ENCODE assay signal across 25 mouse cellular contexts in the genomic region with DNA sequence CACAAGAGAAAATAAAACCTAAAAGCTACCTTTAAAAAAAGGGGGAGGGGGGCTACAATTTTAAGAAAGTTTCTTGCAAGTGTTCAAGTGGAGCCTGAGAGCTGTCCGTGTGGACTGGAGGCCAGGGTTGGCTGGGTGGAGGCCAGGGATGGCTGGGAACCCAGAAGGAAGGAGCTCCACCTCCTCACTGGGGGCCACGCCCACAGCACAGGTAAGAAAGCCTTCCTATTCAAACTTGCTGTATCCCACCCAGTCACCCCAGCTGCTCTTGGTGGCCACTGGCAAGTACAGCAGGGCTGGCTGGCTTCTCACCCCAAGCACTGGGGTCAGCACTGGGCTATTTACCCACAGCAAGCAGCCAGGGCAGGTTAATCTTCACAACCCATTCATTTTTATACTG. TPM values are rescaled to one million over a fixed set of nuclear protein-coding genes. Genes with fewer than 3 reads are reported as not detected.
DNase-seq lines count a peak whose midpoint lies in the region; ATAC-seq lines count a peak whose summit lies in the region.
"Had no signal": no experiment of that assay in that cellular context is flagged by ENCODE, and none has a peak within 500 bp of the region (broad histone marks: within the 10 kb centered on the region; RNA-seq: fewer than 3 reads in every experiment).

No protein-coding gene starts in this region.

- peaks cover 68% of the 10 kb centered on the region for H3K36me3 ChIP-seq in neural tube, embryonic 12.5 days

- peak overlapping the region; percentile 13; the same call in 1 of the 2 replicates for H3K9ac ChIP-seq in neural tube, embryonic 12.5 days
- H3K9ac ChIP-seq: forebrain, embryonic 13.5 days; heart, embryonic 13.5 days; hindbrain, embryonic 14.5 days had no signal

- no peak overlapping the region for H3K4me2 ChIP-seq in neural tube, embryonic 12.5 days (replicated peaks)
- H3K4me2 ChIP-seq: forebrain, embryonic 13.5 days; heart, embryonic 13.5 days; hindbrain, embryonic 14.5 days had no signal

- ATAC-seq in neural tube, embryonic 12.5 days (ENCODE audit: low FRiP score, low read depth) = no peak
- ATAC-seq: forebrain, embryonic 13.5 days; forebrain, embryonic 16.5 days; hindbrain, postnatal 0 days; Patski had no signal

- WGBS in neural tube, embryonic 12.5 days = 82% methylated on average over 2 of the region's 2 CpGs

- DNase-seq in kidney, adult 11 months = peak; percentile 54
- DNase-seq in kidney, adult 18-20 months = no peak
- DNase-seq in kidney, postnatal 10 days = peak; percentile 33
- no peak for DNase-seq in kidney, adult 8-10 months
- no peak for DNase-seq in neural tube, embryonic 10.5 days (ENCODE audit: extremely low spot score, low spot score)
- DNase-seq: adrenal gland, postnatal 10 days; adrenal gland, postnatal 36 days; B cell, adult 2 months; cerebellum, adult 18-20 months; cerebellum, adult 9-10 months; cerebellum, postnatal 14 days; gastrocnemius, adult 2 months; gastrocnemius, postnatal 14 days; heart, postnatal 14 days; heart, postnatal 4 days had no signal

- H3K27ac ChIP-seq in neural tube, embryonic 12.5 days = no peak overlapping the region
- H3K27ac ChIP-seq: forebrain, embryonic 10.5 days; forebrain, embryonic 13.5 days; gastrocnemius, adult 2 months; heart, embryonic 13.5 days; hindbrain, embryonic 14.5 days; hindbrain, postnatal 0 days had no signal

- H3K9me3 ChIP-seq in neural tube, embryonic 12.5 days = no peaks in the 10 kb centered on the region
- H3K9me3 ChIP-seq: forebrain, embryonic 10.5 days; forebrain, embryonic 13.5 days; G1E; heart, embryonic 13.5 days had no signal

- H3K27me3 ChIP-seq in neural tube, embryonic 12.5 days (replicated peaks) = no peaks in the 10 kb centered on the region
- H3K27me3 ChIP-seq: CH12.LX; forebrain, embryonic 13.5 days; heart, embryonic 13.5 days; Patski had no signal

- H3K4me1 ChIP-seq in neural tube, embryonic 12.5 days = no peaks in the 10 kb centered on the region

- H3K4me3 ChIP-seq in neural tube, embryonic 12.5 days = no peak overlapping the region; the same call in 1 of the 2 replicates
- H3K4me3 ChIP-seq: forebrain, embryonic 10.5 days; forebrain, embryonic 13.5 days; gastrocnemius, adult 2 months; heart, embryonic 13.5 days had no signal

RNA-seq across cellular contexts. Expression of gene Ndufaf8, which starts 8.3 kb away (rescaled TPM):
- polyA plus RNA-seq in neural tube, embryonic 12.5 days (2016; fragmentation: Nextera tagmentation; extraction: Ambion mirVana) = 48.9 and 56.4 TPM in 2 replicates

RNA-seq across cellular contexts. Expression of gene Tepsin, which starts 8.5 kb away (rescaled TPM):
- 24.1 and 24.5 TPM in 2 replicates for polyA plus RNA-seq in neural tube, embryonic 12.5 days (2016; fragmentation: Nextera tagmentation; extraction: Ambion mirVana)

RNA-seq across cellular contexts. Expression of gene Cep131, which starts 20.4 kb away (rescaled TPM):
- 41.3 and 43.6 TPM in 2 replicates for polyA plus RNA-seq in neural tube, embryonic 12.5 days (2016; fragmentation: Nextera tagmentation; extraction: Ambion mirVana)

RNA-seq across cellular contexts. Expression of gene Slc38a10, which starts 44.1 kb away (rescaled TPM):
- polyA plus RNA-seq in neural tube, embryonic 12.5 days (2016; fragmentation: Nextera tagmentation; extraction: Ambion mirVana) = 119 and 121 TPM in 2 replicates

Comparison
In these comparisons a context has a peak if more than half of its experiments do, and no peak if none do; other contexts are left out.
1. DNase-seq: peak in kidney, adult 11 months (single experiment) and kidney, postnatal 10 days (single experiment); none in kidney, adult 18-20 months (single experiment), kidney, adult 8-10 months (0 of 2) and neural tube, embryonic 10.5 days (single experiment).